In genomic region chr8:123715916-123716592, GRCm38 (mm10) we compare ENCODE assay signal across 8 mouse cellular contexts.
DNase-seq lines count a peak whose midpoint lies in the region; ATAC-seq and TF ChIP-seq lines count a peak whose summit lies in the region.

No protein-coding gene starts in this region.

- TF ChIP-seq CTCF in stomach, postnatal 0 days (IDR thresholded peaks at IDR 0.05; ENCODE audit: low read depth): no peak

- H3K9ac ChIP-seq in neural tube, embryonic 11.5 days (ENCODE audit: low read length): peak overlapping the region; percentile 18
- H3K9ac ChIP-seq in stomach, postnatal 0 days (ENCODE audit: low read length): no peak overlapping the region
- no peak overlapping the region for H3K9ac ChIP-seq in kidney, embryonic 15.5 days

- peak; percentile 34 for DNase-seq in embryo, embryonic 11 days
- no peak for DNase-seq in embryo, embryonic 10.5 days (ENCODE audit: low spot score)
- DNase-seq in neural tube, embryonic 11.5 days (ENCODE audit: low spot score): peak; percentile 31
- DNase-seq in neural tube, embryonic 10.5 days (ENCODE audit: extremely low spot score, low spot score): no peak
- DNase-seq in heart, postnatal 14 days: peak; percentile 40 to 60
- DNase-seq in stomach, postnatal 0 days (ENCODE audit: low spot score): peak; percentile 55
- DNase-seq in gastrocnemius, postnatal 25 days: no peak

- WGBS in neural tube, embryonic 11.5 days: 30% methylated on average over 13 of the region's 13 CpGs
- 43% methylated on average over 13 of the region's 13 CpGs for WGBS in stomach, postnatal 0 days
- WGBS in kidney, embryonic 15.5 days: 49% methylated on average over 13 of the region's 13 CpGs

- no peak overlapping the region for H3K4me3 ChIP-seq in neural tube, embryonic 11.5 days (ENCODE audit: low read depth, low read length)
- no peak overlapping the region for H3K4me3 ChIP-seq in stomach, postnatal 0 days (ENCODE audit: low read depth, low read length)
- H3K4me3 ChIP-seq in kidney, embryonic 15.5 days (replicated peaks): no peak overlapping the region

- H3K4me1 ChIP-seq in neural tube, embryonic 11.5 days (ENCODE audit: control insufficient read depth, insufficient read depth, low read length): peaks cover 10% of the 10 kb centered on the region
- 0 out of 2 replicates have a peak, but pooled peaks cover 6% of the 10 kb centered on the region for H3K4me1 ChIP-seq in stomach, postnatal 0 days (replicated peaks; ENCODE audit: control insufficient read depth, insufficient read depth)
- peaks cover 48% of the 10 kb centered on the region for H3K4me1 ChIP-seq in kidney, embryonic 15.5 days

- TF ChIP-seq EP300 in stomach, postnatal 0 days (optimal IDR thresholded peaks at IDR 0.05): no peak

- H3K27me3 ChIP-seq in neural tube, embryonic 11.5 days (ENCODE audit: control insufficient read depth, insufficient read depth, low read length): no peaks in the 10 kb centered on the region
- no peaks in the 10 kb centered on the region for H3K27me3 ChIP-seq in stomach, postnatal 0 days (ENCODE audit: control insufficient read depth, insufficient read depth, low read length)
- no peaks in the 10 kb centered on the region for H3K27me3 ChIP-seq in kidney, embryonic 15.5 days

- intact Hi-C loops in heart, postnatal 14 days (cut with DNase I): no loop called here

- no peaks in the 10 kb centered on the region for H3K36me3 ChIP-seq in neural tube, embryonic 11.5 days (ENCODE audit: control insufficient read depth, insufficient read depth, low read length)
- H3K36me3 ChIP-seq in stomach, postnatal 0 days (ENCODE audit: control insufficient read depth, insufficient read depth, low read length): no peaks in the 10 kb centered on the region
- no peaks in the 10 kb centered on the region for H3K36me3 ChIP-seq in kidney, embryonic 15.5 days

- H3K9me3 ChIP-seq in neural tube, embryonic 11.5 days (ENCODE audit: control insufficient read depth, low read length): no peaks in the 10 kb centered on the region
- H3K9me3 ChIP-seq in stomach, postnatal 0 days (ENCODE audit: control insufficient read depth, low read length): no peaks in the 10 kb centered on the region
- no peaks in the 10 kb centered on the region for H3K9me3 ChIP-seq in kidney, embryonic 15.5 days (replicated peaks)

- no peak for ATAC-seq in neural tube, embryonic 11.5 days (ENCODE audit: insufficient read depth, low FRiP score, low TSS enrichment)
- peak; percentile 22 for ATAC-seq in stomach, postnatal 0 days (ENCODE audit: low FRiP score, low TSS enrichment)
- ATAC-seq in kidney, embryonic 15.5 days (replicated peaks; ENCODE audit: low FRiP score): no peak

- no peak overlapping the region for H3K27ac ChIP-seq in neural tube, embryonic 11.5 days (ENCODE audit: low read depth, low read length)
- H3K27ac ChIP-seq in stomach, postnatal 0 days (replicated peaks): peak overlapping the region; percentile 65
- H3K27ac ChIP-seq in kidney, embryonic 15.5 days: no peak overlapping the region

- H3K4me2 ChIP-seq in neural tube, embryonic 11.5 days (ENCODE audit: low read depth): no peak overlapping the region
- H3K4me2 ChIP-seq in stomach, postnatal 0 days (replicated peaks; ENCODE audit: low read depth): no peak overlapping the region
- no peak overlapping the region for H3K4me2 ChIP-seq in kidney, embryonic 15.5 days

Comparison
In these comparisons a context has a peak if more than half of its experiments do, and no peak if none do; other contexts are left out.
1. DNase-seq: peak in embryo, embryonic 11 days (single experiment), neural tube, embryonic 11.5 days (single experiment), heart, postnatal 14 days (2 of 2) and stomach, postnatal 0 days (single experiment); none in embryo, embryonic 10.5 days (single experiment), neural tube, embryonic 10.5 days (single experiment) and gastrocnemius, postnatal 25 days (single experiment).